Mouse (Mus musculus): Measurements from ENCODE around the gene Tbl3.

Tbl3 gene

GRCm38 (mm10) chr17:24696011-24696697, 11.3 kb downstream of the Tbl3 start, which contains the start of the genes Gfer and Noxo1:
Gfer (minus strand) TSS chr17:24696156.
Noxo1 (plus strand) TSS chr17:24696234.
- under 1% methylated on average over 74 of the region's 76 CpGs for WGBS

- WGBS = 8% methylated on average over 51 of the region's 51 CpGs
These were observed 12.0 kb downstream of the Tbl3 start for GRCm38 (mm10) chr17:24695326-24696010.

DNA sequence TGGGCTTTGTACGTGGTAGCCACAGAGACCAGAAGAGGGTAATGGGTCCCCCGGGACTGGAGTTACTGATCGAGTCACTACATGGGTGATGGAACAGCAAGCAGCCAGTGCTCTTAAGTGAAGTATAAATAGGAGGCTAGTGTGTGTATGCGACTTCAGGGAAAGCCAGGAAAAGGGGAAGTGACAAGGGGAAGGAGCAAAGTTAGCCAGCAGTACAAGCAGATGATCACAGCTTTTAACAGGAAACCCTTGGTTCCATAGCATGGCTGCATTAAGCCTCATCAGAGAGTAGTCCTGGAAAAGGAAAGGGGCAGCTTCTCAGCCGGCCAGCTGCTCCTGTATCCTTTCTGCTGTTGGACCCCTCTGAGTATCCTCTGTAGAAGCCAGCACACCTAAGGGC, 15.1 kb downstream of the Tbl3 start:
- 86% methylated on average over 5 of the region's 5 CpGs for WGBS

GRCm38 (mm10) chr17:24689251-24690081, 18.0 kb downstream of the Tbl3 start, which contains the start of gene Syngr3:
Syngr3 (minus strand) TSS chr17:24689955.
- 1% methylated on average over 55 of the region's 55 CpGs for WGBS

DNA sequence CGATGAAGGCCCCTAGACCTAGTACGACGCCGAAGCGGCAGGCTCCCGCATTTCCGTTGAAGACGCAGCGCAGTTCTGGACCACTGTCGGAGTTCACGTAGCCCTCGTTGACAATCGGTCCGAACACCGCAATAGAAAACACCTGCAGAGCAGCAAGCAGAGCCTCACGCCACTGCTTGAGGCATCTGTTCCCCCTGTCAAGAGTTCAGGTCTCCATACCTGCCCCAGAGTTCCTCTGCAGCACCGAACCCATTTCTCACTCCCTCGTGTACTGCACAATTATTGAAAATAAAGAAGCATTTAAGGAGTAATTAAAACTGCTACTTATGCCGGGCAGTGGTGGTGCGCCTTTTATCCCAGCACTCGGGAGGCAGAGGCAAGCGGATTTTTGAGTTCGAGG, 19.9 kb downstream of the Tbl3 start:
- 22% methylated on average over 23 of the region's 23 CpGs for WGBS

DNA sequence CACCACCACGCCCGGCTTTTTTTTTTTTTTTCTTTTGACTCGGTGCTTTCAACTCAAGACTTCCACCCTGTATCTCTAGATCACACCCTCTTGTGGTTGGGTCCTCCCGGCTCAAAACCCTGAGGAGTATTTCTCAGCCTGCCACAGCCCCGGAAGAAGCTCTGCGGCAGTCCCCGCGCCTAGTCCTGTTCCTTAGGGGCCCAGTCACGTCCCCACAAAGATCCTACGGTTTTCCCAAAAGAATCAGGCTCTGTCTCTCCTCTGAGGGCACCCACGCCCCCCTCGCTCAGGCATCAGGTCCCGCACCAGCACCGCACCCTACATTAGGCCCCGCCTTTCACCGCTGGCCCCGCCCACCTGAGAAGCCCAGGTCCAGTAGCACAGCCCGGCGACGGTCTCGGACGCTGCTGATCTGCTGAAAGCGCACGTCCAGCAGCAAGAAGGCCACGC, 20.3 kb downstream of the Tbl3 start:
- WGBS = 7% methylated on average over 25 of the region's 25 CpGs

- whole genome bisulfite sequencing = 43% methylated on average over 16 of the region's 16 CpGs
These were observed 20.9 kb downstream of the Tbl3 start for GRCm38 (mm10) chr17:24686514-24686913.

GRCm38 (mm10) chr17:24677500-24678080, 29.9 kb downstream of the Tbl3 start:
- WGBS = 95% methylated on average over 24 of the region's 24 CpGs

DNA sequence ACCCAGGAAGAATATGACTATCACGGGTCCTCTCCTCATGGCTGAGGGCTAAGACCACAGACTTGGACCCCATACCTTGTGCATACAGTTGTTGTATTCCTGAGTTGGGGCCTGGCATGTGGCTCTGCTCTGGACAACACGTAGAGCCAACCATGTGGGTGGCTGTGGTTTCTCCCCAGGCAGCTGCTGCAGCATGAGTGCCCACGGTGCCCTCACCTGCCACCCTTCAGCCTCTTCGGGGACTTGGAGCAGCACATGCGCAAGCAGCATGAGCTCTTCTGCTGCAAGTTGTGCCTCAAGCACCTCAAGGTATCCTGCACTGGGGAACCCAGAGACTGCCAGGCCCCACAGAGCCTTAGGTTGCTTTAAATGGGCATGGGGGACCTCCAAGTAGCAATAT, 30.6 kb downstream of the Tbl3 start:
- 89% methylated on average over 5 of the region's 5 CpGs for WGBS

- 50% methylated on average over 2 of the region's 2 CpGs for WGBS
These were observed 31.3 kb downstream of the Tbl3 start for GRCm38 (mm10) chr17:24676187-24676586.

- WGBS = 31% methylated on average over 7 of the region's 7 CpGs
These were observed 33.2 kb downstream of the Tbl3 start for GRCm38 (mm10) chr17:24674277-24674676.

- 27% methylated on average over 5 of the region's 5 CpGs for WGBS
These were observed 35.3 kb downstream of the Tbl3 start for GRCm38 (mm10) chr17:24672141-24672540.

GRCm38 (mm10) chr17:24671346-24671745, 36.1 kb downstream of the Tbl3 start:
- 73% methylated on average over 5 of the region's 5 CpGs for WGBS

DNA sequence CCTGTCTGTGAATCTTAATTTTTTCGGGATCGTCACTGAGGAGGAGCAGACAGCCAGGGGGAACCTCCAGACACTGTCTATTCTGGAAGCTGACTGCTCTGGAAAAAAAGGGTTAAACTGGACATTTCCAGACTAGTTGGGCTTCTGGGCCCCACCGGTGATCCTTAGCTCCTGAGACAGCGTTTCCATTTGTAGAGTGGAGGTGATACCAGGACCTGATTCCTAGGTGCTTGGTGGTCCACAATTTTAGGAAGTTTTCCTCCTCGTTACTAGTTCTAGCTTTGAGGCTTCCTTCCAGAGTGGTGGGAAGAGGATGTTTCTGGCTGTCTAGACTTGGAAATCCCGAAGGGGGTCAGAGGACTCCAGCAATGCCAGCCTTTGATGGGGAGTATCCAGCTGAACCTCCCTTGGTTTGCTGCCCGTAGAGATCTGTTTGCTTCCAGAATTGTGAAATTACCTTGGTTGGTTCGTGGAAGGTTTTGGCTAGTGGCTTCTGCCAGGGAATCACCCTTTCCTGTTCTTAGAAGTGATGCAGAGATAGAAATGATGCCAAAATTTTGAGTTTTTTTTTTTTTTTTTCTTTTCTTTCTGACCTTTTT, 37.1 kb downstream of the Tbl3 start:
- WGBS = 5% methylated on average over 8 of the region's 8 CpGs

GRCm38 (mm10) chr17:24669545-24670245, 37.8 kb downstream of the Tbl3 start, which contains the start of gene Zfp598:
Zfp598 (plus strand) TSS chr17:24669687.
- under 1% methylated on average over 80 of the region's 80 CpGs for WGBS

DNA sequence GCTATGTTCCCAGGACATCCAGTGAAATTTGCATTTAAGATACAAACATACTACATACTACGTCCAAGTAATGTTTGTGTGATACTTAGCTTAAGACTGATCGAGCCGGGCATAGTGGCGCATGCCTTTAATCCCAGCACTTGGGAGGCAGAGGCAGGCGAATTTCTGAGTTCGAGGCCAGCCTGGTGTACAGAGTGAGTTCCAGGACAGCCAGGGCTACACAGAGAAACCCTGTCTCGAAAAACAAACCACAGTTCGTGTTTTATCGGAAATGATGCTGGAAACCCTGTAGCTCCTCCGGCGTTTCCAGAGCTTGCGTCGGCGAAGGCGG, 38.3 kb downstream of the Tbl3 start:
- 7% methylated on average over 15 of the region's 15 CpGs for WGBS

GRCm38 (mm10) chr17:24667416-24667815, 40.0 kb downstream of the Tbl3 start:
- 19% methylated on average over 6 of the region's 6 CpGs for whole genome bisulfite sequencing

DNA sequence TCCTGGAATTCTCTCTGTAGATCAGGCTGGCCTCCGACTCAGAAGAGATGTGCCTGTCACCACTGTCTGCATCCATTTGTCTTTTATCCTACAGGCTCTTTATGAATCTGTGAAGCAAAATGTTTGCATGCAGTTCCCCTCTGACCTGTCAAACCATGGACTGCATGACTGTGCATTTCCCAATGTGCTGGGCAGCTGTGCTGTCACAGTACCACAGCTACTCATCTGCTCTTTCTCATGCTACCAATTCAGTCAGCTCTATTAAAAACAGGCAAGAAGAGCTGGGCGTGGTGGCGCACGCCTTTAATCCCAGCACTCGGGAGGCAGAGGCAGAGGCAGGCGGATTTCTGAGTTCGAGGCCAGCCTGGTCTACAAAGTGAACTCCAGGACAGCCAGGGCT, 40.4 kb downstream of the Tbl3 start:
- 78% methylated on average over 7 of the region's 7 CpGs for WGBS

DNA sequence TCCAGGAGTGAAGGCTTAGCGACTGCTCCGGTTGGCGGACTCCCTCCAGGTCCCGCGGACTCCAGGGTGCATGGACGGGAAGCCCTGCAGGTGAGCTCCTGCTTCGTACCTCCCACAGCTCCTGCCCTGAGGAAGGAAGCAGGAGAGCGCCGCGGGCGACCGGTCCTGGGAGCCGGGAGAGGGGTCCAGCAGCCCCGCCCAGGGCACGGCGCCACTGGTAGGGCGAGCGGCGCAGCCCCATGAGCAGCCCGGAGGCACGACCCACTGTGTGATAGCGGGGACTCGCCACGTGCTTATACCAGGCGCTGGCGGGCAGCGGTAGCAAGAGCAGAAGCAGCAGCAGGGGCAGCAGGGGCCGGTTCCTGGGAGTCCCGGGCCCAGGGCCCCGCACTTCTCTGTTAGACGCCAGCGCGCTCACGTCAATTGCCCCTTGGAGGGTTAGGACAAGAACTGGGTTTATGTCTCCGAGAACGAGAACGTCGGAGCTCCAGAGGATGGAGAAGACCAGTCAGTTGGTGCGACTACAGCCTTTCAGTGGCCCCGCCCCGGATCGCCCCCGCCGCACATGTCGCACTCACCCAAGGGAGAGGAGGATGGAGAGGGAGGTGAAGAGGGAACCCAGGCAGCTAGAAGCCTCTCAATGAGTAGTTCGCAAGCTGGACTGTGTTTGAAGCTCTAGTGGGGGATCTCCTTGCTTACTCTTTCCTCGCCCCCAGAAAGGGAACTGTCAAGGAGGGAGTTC, 49.3 kb downstream of the Tbl3 start, which contains the start of gene Npw:
Gene Npw (minus strand): TSS at position 441 of the 742 bp plus-strand sequence.
- 5% methylated on average over 47 of the region's 47 CpGs for WGBS

GRCm38 (mm10) chr17:24654969-24655368, 52.5 kb downstream of the Tbl3 start:
- 85% methylated on average over 4 of the region's 4 CpGs for WGBS
